Mouse (Mus musculus): ENCODE measurements around the gene Txndc17. TPM values are rescaled to one million over a fixed set of nuclear protein-coding genes. Genes with fewer than 3 reads are reported as not detected.

The Txndc17 gene
- polyA plus RNA-seq, 1 experiment from 2014 or later: 201 TPM

GRCm38 (mm10) chr11:72256441-72256840 lies 49.1 kb downstream of the Txndc17 start:
- no peak overlapping the region for H3K9ac ChIP-seq (replicated peaks)
- no peak overlapping the region for H3K4me2 ChIP-seq
- no peak for ATAC-seq (ENCODE audit: insufficient number of reproducible peaks, insufficient read depth, low FRiP score, low TSS enrichment, low read depth)
- no peaks in the 10 kb centered on the region for H3K36me3 ChIP-seq
- no peaks in the 10 kb centered on the region for H3K4me1 ChIP-seq (replicated peaks)
- H3K27ac ChIP-seq: no peak overlapping the region
- no peak overlapping the region for H3K4me3 ChIP-seq (replicated peaks)
- H3K27me3 ChIP-seq: 0 out of 2 replicates have a peak, but pooled peaks cover 7% of the 10 kb centered on the region
- no peaks in the 10 kb centered on the region for H3K9me3 ChIP-seq
- 94% methylated on average over 2 of the region's 2 CpGs for WGBS

Other genes with a start within 250 kb of the Txndc17 start
- 0.31 and 0.32 TPM in 2 replicates for gene Aipl1, start 170.0 kb upstream of the Txndc17 start, polyA plus RNA-seq (2016; fragmentation: Nextera tagmentation; extraction: Ambion mirVana)
- gene Pimreg, start 165.5 kb upstream of the Txndc17 start, polyA plus RNA-seq (2016; fragmentation: Nextera tagmentation; extraction: Ambion mirVana): 133 and 138 TPM in 2 replicates
- 0.13 and 0.18 TPM in 2 replicates for gene Pitpnm3, start 71.8 kb upstream of the Txndc17 start, polyA plus RNA-seq (2016; fragmentation: Nextera tagmentation; extraction: Ambion mirVana)
- gene Gm43951, start 707 bp upstream of the Txndc17 start, polyA plus RNA-seq (2016; fragmentation: Nextera tagmentation; extraction: Ambion mirVana): 0.81 and 1.1 TPM in 2 replicates
- gene 4933427D14Rik, start 88 bp upstream of the Txndc17 start, polyA plus RNA-seq (2016; fragmentation: Nextera tagmentation; extraction: Ambion mirVana): 17.1 and 21.5 TPM in 2 replicates
- gene Med31, start 8.0 kb downstream of the Txndc17 start, polyA plus RNA-seq (2016; fragmentation: Nextera tagmentation; extraction: Ambion mirVana): 48.2 and 48.8 TPM in 2 replicates
- 0.27 TPM in 1 of 2 replicates, not detected in the other for gene Slc13a5, start 59.7 kb downstream of the Txndc17 start, polyA plus RNA-seq (2016; fragmentation: Nextera tagmentation; extraction: Ambion mirVana)
- gene Xaf1, start 94.1 kb downstream of the Txndc17 start, polyA plus RNA-seq (2016; fragmentation: Nextera tagmentation; extraction: Ambion mirVana): 1.6 and 1.9 TPM in 2 replicates
- gene Fbxo39, start 106.9 kb downstream of the Txndc17 start, polyA plus RNA-seq (2016; fragmentation: Nextera tagmentation; extraction: Ambion mirVana): not detected in 2 replicates
- gene Tekt1, start 154.9 kb downstream of the Txndc17 start, polyA plus RNA-seq (2016; fragmentation: Nextera tagmentation; extraction: Ambion mirVana): 4.7 and 6.0 TPM in 2 replicates
- gene Smtnl2, start 204.2 kb downstream of the Txndc17 start, polyA plus RNA-seq (2016; fragmentation: Nextera tagmentation; extraction: Ambion mirVana): 25.7 and 29.0 TPM in 2 replicates
- gene Ggt6, start 228.0 kb downstream of the Txndc17 start, polyA plus RNA-seq (2016; fragmentation: Nextera tagmentation; extraction: Ambion mirVana): 0.15 and 0.36 TPM in 2 replicates
- 173 and 176 TPM in 2 replicates for gene Mybbp1a, start 233.8 kb downstream of the Txndc17 start, polyA plus RNA-seq (2016; fragmentation: Nextera tagmentation; extraction: Ambion mirVana)

Measured in limb, embryonic 12.5 days (tissue).